Comparison of ENCODE assay signal across 10 mouse cellular contexts in the genomic region with DNA sequence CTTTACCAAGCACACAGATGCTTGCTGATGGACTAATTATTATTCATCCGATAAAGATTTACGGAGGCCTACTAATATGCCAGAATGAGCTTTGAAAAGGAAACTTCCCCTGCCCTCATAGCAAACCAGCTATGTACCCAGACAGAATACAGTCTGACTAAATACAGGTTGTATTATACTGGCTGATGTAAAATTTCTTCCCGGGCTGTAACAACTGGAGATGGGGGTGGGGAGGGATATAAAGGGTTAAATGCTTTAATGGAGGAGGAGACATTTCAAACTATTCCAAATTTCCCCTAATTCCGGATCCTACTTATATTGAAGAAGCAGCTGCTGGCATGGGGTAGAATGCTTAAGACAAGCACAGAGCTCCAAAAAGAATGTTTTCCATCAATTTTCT. TPM values are rescaled to one million over a fixed set of nuclear protein-coding genes. Genes with fewer than 3 reads are reported as not detected.
A peak's percentile ranks its signal among the peaks of the same experiment; 100 is the strongest.
DNase-seq lines count a peak whose midpoint lies in the region; ATAC-seq and TF ChIP-seq lines count a peak whose summit lies in the region.
"Had no signal": no experiment of that assay in that cellular context is flagged by ENCODE, and none has a peak within 500 bp of the region (broad histone marks: within the 10 kb centered on the region; RNA-seq: fewer than 3 reads in every experiment).

No protein-coding gene starts in this region.

- no peaks in the 10 kb centered on the region for H3K4me1 ChIP-seq in kidney, postnatal 0 days (replicated peaks; ENCODE audit: insufficient read depth, low read length)
- H3K4me1 ChIP-seq in embryonic fibroblast, embryonic 13.5 days (ENCODE audit: control insufficient read depth, insufficient read depth, low read length): no peaks in the 10 kb centered on the region
- H3K4me1 ChIP-seq in intestine, postnatal 0 days (replicated peaks; ENCODE audit: control insufficient read depth, insufficient read depth, low read length): no peaks in the 10 kb centered on the region

- peaks cover 52% of the 10 kb centered on the region for H3K79me2 ChIP-seq in myocyte (ENCODE audit: control insufficient read depth, insufficient read depth)

- H3K4me3 ChIP-seq in kidney, postnatal 0 days (replicated peaks; ENCODE audit: low read depth, low read length): peak overlapping the region; percentile 41; the same call in 1 of the 2 replicates
- H3K4me3 ChIP-seq in embryonic fibroblast, embryonic 13.5 days (ENCODE audit: insufficient read depth, low read length): no peak overlapping the region
- peak overlapping the region; percentile 47 for H3K4me3 ChIP-seq in intestine, postnatal 0 days (ENCODE audit: low read depth, low read length)
- peak overlapping the region; percentile 60 for H3K4me3 ChIP-seq in myocyte

- H3K9ac ChIP-seq in kidney, postnatal 0 days (ENCODE audit: low read depth, low read length): no peak overlapping the region
- no peak overlapping the region for H3K9ac ChIP-seq in intestine, postnatal 0 days (ENCODE audit: low read depth, low read length)

- H3K4me2 ChIP-seq in kidney, postnatal 0 days (ENCODE audit: low read length): peak overlapping the region; percentile 63
- peak overlapping the region; percentile 69 for H3K4me2 ChIP-seq in intestine, postnatal 0 days (replicated peaks; ENCODE audit: low read depth)
- peak overlapping the region; percentile 94 for H3K4me2 ChIP-seq in myocyte (ENCODE audit: low read depth)

- H3K27me3 ChIP-seq in kidney, postnatal 0 days (ENCODE audit: insufficient read depth, low read length): no peaks in the 10 kb centered on the region
- no peaks in the 10 kb centered on the region for H3K27me3 ChIP-seq in intestine, postnatal 0 days (replicated peaks; ENCODE audit: control insufficient read depth, insufficient read depth, low read length)
- H3K27me3 ChIP-seq in myocyte (ENCODE audit: control insufficient read depth, insufficient read depth, insufficient read length): no peaks in the 10 kb centered on the region

- no peak overlapping the region; the same call in 1 of the 2 replicates for H3K27ac ChIP-seq in kidney, postnatal 0 days
- peak overlapping the region; percentile 97 for H3K27ac ChIP-seq in embryonic fibroblast, embryonic 13.5 days (ENCODE audit: insufficient read depth, low read length)
- 0 out of 2 replicates have a peak overlapping the region, but pooled peaks have one; percentile 84 for H3K27ac ChIP-seq in intestine, postnatal 0 days (ENCODE audit: low read depth, low read length)

- no peak for TF ChIP-seq CTCF in kidney, postnatal 0 days (IDR thresholded peaks at IDR 0.05; ENCODE audit: low read depth)
- no peak for TF ChIP-seq CTCF in embryonic fibroblast, embryonic 13.5 days (IDR thresholded peaks at IDR 0.05; ENCODE audit: borderline replicate concordance, insufficient read depth, low read length)
- no peak for TF ChIP-seq CTCF in intestine, postnatal 0 days (IDR thresholded peaks at IDR 0.05; ENCODE audit: low read depth)

- H3K36me3 ChIP-seq in kidney, postnatal 0 days (ENCODE audit: insufficient read depth, low read length): no peaks in the 10 kb centered on the region
- H3K36me3 ChIP-seq in intestine, postnatal 0 days (ENCODE audit: control insufficient read depth, insufficient read depth): no peaks in the 10 kb centered on the region
- H3K36me3 ChIP-seq in myocyte (ENCODE audit: control insufficient read depth, insufficient read depth): peaks cover 13% of the 10 kb centered on the region

- no peaks in the 10 kb centered on the region for H3K9me3 ChIP-seq in kidney, postnatal 0 days (replicated peaks; ENCODE audit: low read length)
- H3K9me3 ChIP-seq in intestine, postnatal 0 days (ENCODE audit: control insufficient read depth): no peaks in the 10 kb centered on the region

- TF ChIP-seq POLR2A in embryonic fibroblast, embryonic 13.5 days (IDR thresholded peaks at IDR 0.05; ENCODE audit: low read depth, low read length): no peak
- TF ChIP-seq POLR2A in myocyte (IDR thresholded peaks at IDR 0.05; ENCODE audit: insufficient read length, low read depth): no peak

- H3ac ChIP-seq in myocyte (ENCODE audit: control insufficient read depth, insufficient read length): no peak overlapping the region

- no peak for ATAC-seq in kidney, postnatal 0 days (replicated peaks; ENCODE audit: low FRiP score, low read depth)
- ATAC-seq in intestine, postnatal 0 days: no peak
- no peak for ATAC-seq in granulocyte monocyte progenitor cell, adult 5-6 weeks (replicated peaks; ENCODE audit: poor library complexity, severe bottlenecking)

- WGBS in kidney, postnatal 0 days: 67% methylated on average over 4 of the region's 4 CpGs
- 76% methylated on average over 4 of the region's 4 CpGs for WGBS in intestine, postnatal 0 days

- DNase-seq in kidney, postnatal 0 days (ENCODE audit: low spot score): no peak
- no peak for DNase-seq in kidney, adult 8-10 months
- DNase-seq in urinary bladder, postnatal 4 days (ENCODE audit: low spot score in 2 of 2): no peak
- DNase-seq in testis, postnatal 10 days (ENCODE audit: low spot score): no peak

TF ChIP-seq in myocyte, 11 proteins besides CTCF, POLR2A, EP300 and RAD21:
- TF ChIP-seq E2F4 (IDR thresholded peaks at IDR 0.05; ENCODE audit: insufficient read depth) (no peak), TCF12 (IDR thresholded peaks at IDR 0.05; ENCODE audit: insufficient read depth, poor library complexity, severe bottlenecking) (no peak), MYOD1 (IDR thresholded peaks at IDR 0.05; ENCODE audit: control insufficient read depth in 1 of 3, insufficient read length in 2 of 3, low read depth in 2 of 3) (no peak), SRF (IDR thresholded peaks at IDR 0.05; ENCODE audit: control insufficient read depth, insufficient read length, low read depth) (no peak), REST (IDR thresholded peaks at IDR 0.05; ENCODE audit: insufficient read depth, insufficient read length) (no peak), TCF3 (IDR thresholded peaks at IDR 0.05; ENCODE audit: insufficient read length, low read depth) (no peak), CEBPB (IDR thresholded peaks at IDR 0.05; ENCODE audit: insufficient read depth, poor library complexity, severe bottlenecking) (peak; percentile 77; the same call in 1 of the 2 replicates)

RNA-seq across cellular contexts. Expression of a gene that starts 14.9 kb away (rescaled TPM):
- polyA plus RNA-seq in kidney, postnatal 0 days (2015; fragmentation: Nextera tagmentation; extraction: Ambion mirVana): not detected in 2 replicates
- polyA plus RNA-seq in embryonic fibroblast, embryonic 13.5 days (2011; ENCODE audit: insufficient read length, low read depth, missing spikeins): not detected in 2 replicates
- not detected in 2 replicates for polyA plus RNA-seq in intestine, postnatal 0 days (2015; fragmentation: Nextera tagmentation; extraction: Ambion mirVana)
- polyA plus RNA-seq in myocyte (2012; fragmentation: generic; extraction: Trizol): not detected
- total RNA-seq in granulocyte monocyte progenitor cell, adult 5-6 weeks (2014; fragmentation: Nextera tagmentation): not detected in 2 replicates
- not detected in 2 replicates for total RNA-seq in granulocyte monocyte progenitor cell, adult 5-6 weeks (2017)
- total RNA-seq: common myeloid progenitor, adult 5-6 weeks; monocyte, adult 5-6 weeks had no signal
